In genomic region chr5:141243253-141243965, GRCm38 (mm10) we compare ENCODE assay signal across 8 mouse cellular contexts. TPM values are rescaled to one million over a fixed set of nuclear protein-coding genes. Genes with fewer than 3 reads are reported as not detected.
A peak's percentile ranks its signal among the peaks of the same experiment; 100 is the strongest.
DNase-seq lines count a peak whose midpoint lies in the region; ATAC-seq and TF ChIP-seq lines count a peak whose summit lies in the region.

No protein-coding gene starts in this region.

- DNase-seq in kidney, adult 2 months, result no peak
- DNase-seq in kidney, adult 11 months, result no peak
- DNase-seq in ZHBTc4 (ENCODE audit: low read depth, low spot score), result peak; percentile 15
- peak; percentile 43 for DNase-seq in forebrain, embryonic 14.5 days (ENCODE audit: low spot score)
- DNase-seq in kidney, postnatal 10 days, result peak; percentile 17
- peak; percentile 33 for DNase-seq in midbrain, postnatal 0 days (ENCODE audit: low spot score)
- no peak for DNase-seq in layer of hippocampus, postnatal 10 days (ENCODE audit: low spot score in 2 of 2)
- no peak for DNase-seq in gastrocnemius, postnatal 10 days

- H3K27ac ChIP-seq in kidney, adult 2 months (ENCODE audit: insufficient read depth, low read depth, low read length), result no peak overlapping the region
- no peak overlapping the region for H3K27ac ChIP-seq in forebrain, embryonic 14.5 days (ENCODE audit: low read depth, low read length)
- H3K27ac ChIP-seq in midbrain, postnatal 0 days (ENCODE audit: low read depth, low read length), result no peak overlapping the region

- WGBS in kidney, adult 2 months, result 5% methylated on average over 33 of the region's 33 CpGs
- 2% methylated on average over 33 of the region's 33 CpGs for WGBS in forebrain, embryonic 14.5 days
- 3% methylated on average over 33 of the region's 33 CpGs for WGBS in midbrain, postnatal 0 days

- peak overlapping the region; percentile 26 for H3K4me3 ChIP-seq in kidney, adult 2 months (ENCODE audit: insufficient read depth, low read depth, low read length)
- H3K4me3 ChIP-seq in forebrain, embryonic 14.5 days (ENCODE audit: low read depth, low read length), result peak overlapping the region; percentile 56
- peak overlapping the region; percentile 71 for H3K4me3 ChIP-seq in midbrain, postnatal 0 days (ENCODE audit: low read depth, low read length)

- TF ChIP-seq POLR2A in kidney, adult 2 months (IDR thresholded peaks at IDR 0.05; ENCODE audit: low read depth, low read length), result no peak

- H3K9me3 ChIP-seq in forebrain, embryonic 14.5 days (replicated peaks; ENCODE audit: control insufficient read depth, low read length), result no peaks in the 10 kb centered on the region
- H3K9me3 ChIP-seq in midbrain, postnatal 0 days (ENCODE audit: low read length), result no peaks in the 10 kb centered on the region

- H3K4me2 ChIP-seq in forebrain, embryonic 14.5 days (ENCODE audit: low read length), result peak overlapping the region; percentile 89
- peak overlapping the region; percentile 75 for H3K4me2 ChIP-seq in midbrain, postnatal 0 days (ENCODE audit: low read depth, low read length, poor library complexity, severe bottlenecking)

- H3K27me3 ChIP-seq in kidney, adult 2 months (replicated peaks; ENCODE audit: control insufficient read depth, insufficient read depth, low read length), result no peaks in the 10 kb centered on the region
- H3K27me3 ChIP-seq in forebrain, embryonic 14.5 days (replicated peaks; ENCODE audit: control insufficient read depth, insufficient read depth, low read length), result peaks cover 36% of the 10 kb centered on the region
- H3K27me3 ChIP-seq in midbrain, postnatal 0 days (ENCODE audit: insufficient read depth, low read length), result peaks cover 4% of the 10 kb centered on the region; the same call in 1 of the 2 replicates

- no peaks in the 10 kb centered on the region for H3K4me1 ChIP-seq in kidney, adult 2 months (ENCODE audit: control insufficient read depth, insufficient read depth, low read length)
- peaks cover 17% of the 10 kb centered on the region for H3K4me1 ChIP-seq in forebrain, embryonic 14.5 days (ENCODE audit: control insufficient read depth, insufficient read depth, low read length)
- H3K4me1 ChIP-seq in midbrain, postnatal 0 days (ENCODE audit: insufficient read depth, low read length), result no peaks in the 10 kb centered on the region

- no peak overlapping the region; the same call in 1 of the 2 replicates for H3K9ac ChIP-seq in forebrain, embryonic 14.5 days (ENCODE audit: low read length)
- H3K9ac ChIP-seq in midbrain, postnatal 0 days (replicated peaks; ENCODE audit: low read length, poor library complexity, severe bottlenecking), result peak overlapping the region; percentile 25; the same call in 1 of the 2 replicates

- ATAC-seq in forebrain, embryonic 14.5 days, result no peak
- no peak for ATAC-seq in midbrain, postnatal 0 days (ENCODE audit: low FRiP score)

- TF ChIP-seq CTCF in kidney, adult 2 months (conservative IDR thresholded peaks at IDR 0.05; ENCODE audit: insufficient read depth, insufficient read length, low read depth, low read length), result no peak
- TF ChIP-seq CTCF in midbrain, postnatal 0 days (IDR thresholded peaks at IDR 0.05), result no peak

- no peaks in the 10 kb centered on the region for H3K36me3 ChIP-seq in kidney, adult 2 months (ENCODE audit: control insufficient read depth, insufficient read depth, low read length)
- H3K36me3 ChIP-seq in forebrain, embryonic 14.5 days (ENCODE audit: control insufficient read depth, insufficient read depth, low read length), result no peaks in the 10 kb centered on the region
- H3K36me3 ChIP-seq in midbrain, postnatal 0 days (ENCODE audit: insufficient read depth, low read length), result no peaks in the 10 kb centered on the region

RNA-seq across cellular contexts. Expression of gene Sdk1, which starts 2.1 kb away (rescaled TPM):
- polyA plus RNA-seq in kidney, adult 2 months (2012; rRNA removed), result 0.63 and 0.86 TPM in 2 replicates
- polyA plus RNA-seq in forebrain, embryonic 14.5 days (2014; fragmentation: Nextera tagmentation; extraction: Ambion mirVana), result 1.1 and 1.2 TPM in 2 replicates
- 24.0 and 26.7 TPM in 2 replicates for total RNA-seq in midbrain, postnatal 0 days (2014; rRNA removed)
- polyA plus RNA-seq in midbrain, postnatal 0 days (2015; fragmentation: Nextera tagmentation; extraction: Ambion mirVana), result 2.2 and 2.6 TPM in 2 replicates
- 10 to 100 TPM; 12.4 to 14.7 TPM for total RNA-seq in layer of hippocampus, postnatal 10 days (2021)
- 1 to 10 TPM; 5.1 to 5.8 TPM for total RNA-seq in gastrocnemius, postnatal 10 days (2021)

Comparison
In these comparisons a context has a peak if more than half of its experiments do, and no peak if none do; other contexts are left out.
1. DNase-seq: peak in ZHBTc4 (single experiment), forebrain, embryonic 14.5 days (single experiment), kidney, postnatal 10 days (single experiment) and midbrain, postnatal 0 days (single experiment); none in kidney, adult 2 months (single experiment), kidney, adult 11 months (single experiment), layer of hippocampus, postnatal 10 days (0 of 2) and gastrocnemius, postnatal 10 days (single experiment).
2. Peak in every context shown above with its lines, with median percentiles within 50 percentile points of each other: H3K4me3 ChIP-seq.